Mouse (Mus musculus): ENCODE data around the gene Baiap2l1. TPM values are rescaled to one million over a fixed set of nuclear protein-coding genes. Genes with fewer than 3 reads are reported as not detected.

Gene Baiap2l1
- polyA plus RNA-seq, 1 experiment from 2014 or later: 11.0 TPM

- H3K27me3 ChIP-seq (ENCODE audit: control insufficient read depth, insufficient read depth, low read length): no peaks in the 10 kb centered on the region
- WGBS: 80% methylated on average over 7 of the region's 7 CpGs
Measured at GRCm38 (mm10) chr5:144218061-144218460, 139.9 kb downstream of the Baiap2l1 start.

GRCm38 (mm10) chr5:144215992-144216391, 141.9 kb downstream of the Baiap2l1 start:
- Histone ChIP-seq H3K4me2 (ENCODE audit: low read length) (no peak overlapping the region), H3K4me1 (ENCODE audit: control insufficient read depth in 2 of 2, insufficient read depth in 2 of 2, low read length in 2 of 2) (no peaks in the 10 kb centered on the region), H3K9ac (ENCODE audit: low read length) (no peak overlapping the region), H3K4me3 (ENCODE audit: control insufficient read depth in 1 of 2, insufficient read depth in 1 of 2, low read depth in 1 of 2, low read length in 2 of 2) (no peak overlapping the region), H3K36me3 (ENCODE audit: control insufficient read depth, insufficient read depth, low read length) (peaks cover 41% of the 10 kb centered on the region), H3K27me3 (ENCODE audit: control insufficient read depth, insufficient read depth, low read length) (no peaks in the 10 kb centered on the region), H3K9me3 (ENCODE audit: control insufficient read depth, low read length) (no peaks in the 10 kb centered on the region), H3K27ac (replicated peaks in 1 of 2; ENCODE audit: control insufficient read depth in 1 of 2, insufficient read depth in 1 of 2, low read depth in 2 of 2, low read length in 2 of 2) (no peak overlapping the region)
- WGBS: 83% methylated on average over 2 of the region's 2 CpGs
- no peak for ATAC-seq (ENCODE audit: insufficient number of reproducible peaks, insufficient read depth, low FRiP score, low read depth)

More at GRCm38 (mm10) chr5:144218061-144218460, 139.9 kb downstream of the Baiap2l1 start:
- Histone ChIP-seq H3K36me3 (ENCODE audit: control insufficient read depth, insufficient read depth, low read length) (peaks cover 30% of the 10 kb centered on the region), H3K27ac (replicated peaks in 1 of 2; ENCODE audit: control insufficient read depth in 1 of 2, insufficient read depth in 1 of 2, low read depth in 2 of 2, low read length in 2 of 2) (no peak overlapping the region), H3K9me3 (ENCODE audit: control insufficient read depth, low read length) (no peaks in the 10 kb centered on the region), H3K4me1 (ENCODE audit: control insufficient read depth in 2 of 2, insufficient read depth in 2 of 2, low read length in 2 of 2) (peaks cover 3 to 6% of the 10 kb centered on the region in 2 experiments; a peak in 3 of 4 replicates), H3K9ac (ENCODE audit: low read length) (no peak overlapping the region), H3K4me3 (ENCODE audit: control insufficient read depth in 1 of 2, insufficient read depth in 1 of 2, low read depth in 1 of 2, low read length in 2 of 2) (no peak overlapping the region), H3K4me2 (ENCODE audit: low read length) (no peak overlapping the region)
- no peak for ATAC-seq (ENCODE audit: insufficient number of reproducible peaks, insufficient read depth, low FRiP score, low read depth)

Other genes starting within 250 kb of the Baiap2l1 start
- gene Bhlha15, start 167.8 kb downstream of the Baiap2l1 start, polyA plus RNA-seq (2014; fragmentation: Nextera tagmentation; extraction: Ambion mirVana): 0.05 and 0.09 TPM in 2 replicates
- 12.6 and 14.4 TPM in 2 replicates for gene Tecpr1, start 134.5 kb downstream of the Baiap2l1 start, polyA plus RNA-seq (2014; fragmentation: Nextera tagmentation; extraction: Ambion mirVana)
- 187 and 204 TPM in 2 replicates for gene Bri3, start 113.7 kb downstream of the Baiap2l1 start, polyA plus RNA-seq (2014; fragmentation: Nextera tagmentation; extraction: Ambion mirVana)
- gene Nptx2, start 187.8 kb upstream of the Baiap2l1 start, polyA plus RNA-seq (2014; fragmentation: Nextera tagmentation; extraction: Ambion mirVana): 0.08 and 0.20 TPM in 2 replicates

Measured in heart, embryonic 14.5 days (tissue).